Comparison of ENCODE assay signal across 8 mouse cellular contexts in genomic region chr11:116654255-116654821, GRCm38 (mm10). TPM values are rescaled to one million over a fixed set of nuclear protein-coding genes. Genes with fewer than 3 reads are reported as not detected.
DNase-seq lines count a peak whose midpoint lies in the region; ATAC-seq and TF ChIP-seq lines count a peak whose summit lies in the region.

Gene Cygb, minus strand, starts transcription at chr11:116654313.

- no peak for TF ChIP-seq POLR2A in cerebellum, adult 2 months (IDR thresholded peaks at IDR 0.05; ENCODE audit: borderline replicate concordance, insufficient read depth, low read length)

- peak within 1 kb of the TSS; percentile 62 for H3K9ac ChIP-seq in intestine, embryonic 15.5 days
- peak within 1 kb of the TSS; percentile 34; the same call in 1 of the 2 replicates for H3K9ac ChIP-seq in liver, postnatal 0 days (replicated peaks)
- peak within 1 kb of the TSS; percentile 67 for H3K9ac ChIP-seq in stomach, postnatal 0 days (ENCODE audit: low read length)

- peak within 1 kb of the TSS; percentile 75 for H3K4me3 ChIP-seq in cerebellum, adult 2 months (replicated peaks; ENCODE audit: insufficient read depth, low read depth, low read length)
- peak within 1 kb of the TSS; percentile 53 for H3K4me3 ChIP-seq in intestine, embryonic 15.5 days (replicated peaks)
- H3K4me3 ChIP-seq in liver, postnatal 0 days (ENCODE audit: low read depth, low read length): peak within 1 kb of the TSS; percentile 41
- peak within 1 kb of the TSS; percentile 55 for H3K4me3 ChIP-seq in stomach, postnatal 0 days (ENCODE audit: low read depth, low read length)

- peaks cover 45% of the 10 kb centered on the region for H3K4me1 ChIP-seq in cerebellum, adult 2 months (ENCODE audit: control insufficient read depth, insufficient read depth, low read length)
- H3K4me1 ChIP-seq in intestine, embryonic 15.5 days (replicated peaks): peaks cover 22% of the 10 kb centered on the region
- H3K4me1 ChIP-seq in liver, postnatal 0 days (ENCODE audit: insufficient read depth): peaks cover 15% of the 10 kb centered on the region
- H3K4me1 ChIP-seq in stomach, postnatal 0 days (replicated peaks; ENCODE audit: control insufficient read depth, insufficient read depth): no peaks in the 10 kb centered on the region

- 2% methylated on average over 28 of the region's 28 CpGs for WGBS in cerebellum, adult 2 months
- WGBS in intestine, embryonic 15.5 days: 5% methylated on average over 28 of the region's 28 CpGs
- WGBS in liver, postnatal 0 days (ENCODE audit: insufficient replicate concordance): 6% methylated on average over 27 of the region's 28 CpGs
- 7% methylated on average over 28 of the region's 28 CpGs for WGBS in stomach, postnatal 0 days

- no peaks in the 10 kb centered on the region for H3K9me3 ChIP-seq in intestine, embryonic 15.5 days
- H3K9me3 ChIP-seq in liver, postnatal 0 days (ENCODE audit: low read length): no peaks in the 10 kb centered on the region
- H3K9me3 ChIP-seq in stomach, postnatal 0 days (ENCODE audit: control insufficient read depth, low read length): no peaks in the 10 kb centered on the region

- peak within 1 kb of the TSS; percentile 93 for H3K4me2 ChIP-seq in intestine, embryonic 15.5 days (replicated peaks)
- H3K4me2 ChIP-seq in liver, postnatal 0 days (ENCODE audit: low read depth, low read length): peak within 1 kb of the TSS; percentile 65
- H3K4me2 ChIP-seq in stomach, postnatal 0 days (replicated peaks; ENCODE audit: low read depth): peak within 1 kb of the TSS; percentile 83

- DNase-seq in ovary, postnatal 36 days (ENCODE audit: low spot score): peak; percentile 52
- DNase-seq in ovary, postnatal 10 days (ENCODE audit: low spot score): no peak
- DNase-seq in cerebellum, adult 2 months: peak; percentile 81 to 86
- DNase-seq in gastrocnemius, postnatal 4 days (ENCODE audit: low spot score in 2 of 2): peak in 1 of 2 experiments; percentile 60
- DNase-seq in liver, postnatal 0 days: no peak
- no peak for DNase-seq in stomach, postnatal 0 days (ENCODE audit: low spot score)
- DNase-seq in thymus, adult 18-20 months: no peak

- no peak for ATAC-seq in intestine, embryonic 15.5 days
- no peak for ATAC-seq in liver, postnatal 0 days
- ATAC-seq in stomach, postnatal 0 days (ENCODE audit: low FRiP score, low TSS enrichment): peak; percentile 18; the same call in 1 of the 2 replicates

- H3K27ac ChIP-seq in cerebellum, adult 2 months (ENCODE audit: insufficient read depth, low read length): peak within 1 kb of the TSS; percentile 67
- no peak within 1 kb of the TSS for H3K27ac ChIP-seq in intestine, embryonic 15.5 days
- H3K27ac ChIP-seq in liver, postnatal 0 days (ENCODE audit: low read depth): no peak within 1 kb of the TSS
- peak within 1 kb of the TSS; percentile 49; the same call in 1 of the 2 replicates for H3K27ac ChIP-seq in stomach, postnatal 0 days (replicated peaks)

- H3K36me3 ChIP-seq in intestine, embryonic 15.5 days: no peaks in the 10 kb centered on the region
- no peaks in the 10 kb centered on the region for H3K36me3 ChIP-seq in liver, postnatal 0 days (replicated peaks; ENCODE audit: insufficient read depth, low read length)
- no peaks in the 10 kb centered on the region for H3K36me3 ChIP-seq in stomach, postnatal 0 days (ENCODE audit: control insufficient read depth, insufficient read depth, low read length)

- no peak for TF ChIP-seq CTCF in cerebellum, adult 2 months (IDR thresholded peaks at IDR 0.05; ENCODE audit: borderline replicate concordance, insufficient read depth, low read depth, low read length)
- TF ChIP-seq CTCF in liver, postnatal 0 days (IDR thresholded peaks at IDR 0.05; ENCODE audit: low read depth): no peak
- TF ChIP-seq CTCF in stomach, postnatal 0 days (IDR thresholded peaks at IDR 0.05; ENCODE audit: low read depth): no peak

- H3K27me3 ChIP-seq in cerebellum, adult 2 months (ENCODE audit: control insufficient read depth, insufficient read depth, low read length): no peaks in the 10 kb centered on the region
- H3K27me3 ChIP-seq in intestine, embryonic 15.5 days (replicated peaks): peaks cover 29% of the 10 kb centered on the region
- H3K27me3 ChIP-seq in liver, postnatal 0 days (ENCODE audit: insufficient read depth, low read length): peaks cover 34% of the 10 kb centered on the region
- no peaks in the 10 kb centered on the region for H3K27me3 ChIP-seq in stomach, postnatal 0 days (ENCODE audit: control insufficient read depth, insufficient read depth, low read length)

- no peak for TF ChIP-seq EP300 in liver, postnatal 0 days (IDR thresholded peaks at IDR 0.05; ENCODE audit: low read depth)
- TF ChIP-seq EP300 in stomach, postnatal 0 days (optimal IDR thresholded peaks at IDR 0.05): no peak

RNA-seq across cellular contexts. Expression of gene Cygb, which starts in this region (rescaled TPM):
- polyA plus RNA-seq in cerebellum, adult 2 months (2012; rRNA removed): 105 and 113 TPM in 2 replicates
- total RNA-seq in gastrocnemius, postnatal 4 days (2021): 10 to 100 TPM; 26.5 to 30.5 TPM
- 12.5 and 12.9 TPM in 2 replicates for polyA plus RNA-seq in intestine, embryonic 15.5 days (2015; fragmentation: Nextera tagmentation; extraction: Ambion mirVana)
- 3.6 and 3.7 TPM in 2 replicates for polyA plus RNA-seq in liver, postnatal 0 days (2015; fragmentation: Nextera tagmentation; extraction: Ambion mirVana)
- 22.1 and 22.2 TPM in 2 replicates for polyA plus RNA-seq in stomach, postnatal 0 days (2015; fragmentation: Nextera tagmentation; extraction: Ambion mirVana)

Comparison
In these comparisons a context has a peak if more than half of its experiments do, and no peak if none do; other contexts are left out.
1. DNase-seq: peak in ovary, postnatal 36 days (single experiment) and cerebellum, adult 2 months (2 of 2); none in ovary, postnatal 10 days (single experiment), liver, postnatal 0 days (single experiment), stomach, postnatal 0 days (single experiment) and thymus, adult 18-20 months (0 of 2).
2. H3K27ac ChIP-seq: peak in cerebellum, adult 2 months (single experiment) and stomach, postnatal 0 days (single experiment); none in intestine, embryonic 15.5 days (single experiment) and liver, postnatal 0 days (single experiment).
3. Peak in every context shown above with its lines, with median percentiles within 50 percentile points of each other: H3K4me3 ChIP-seq, H3K4me2 ChIP-seq and H3K9ac ChIP-seq.